Mouse (Mus musculus) embryonic facial prominence, embryonic 11.5 days (tissue): Measurements from ENCODE around the gene Mmp2. TPM values are rescaled to one million over a fixed set of nuclear protein-coding genes. Genes with fewer than 3 reads are reported as not detected.

Source experiments
- ATAC-seq: fragments of 200-750 bp; cut with Nextera tagmentation; replicated peaks from 2 replicates; pipeline ENCODE4 v1.8.0; 2017; ENCODE audit warnings: low read depth; ENCODE audit not compliant: insufficient number of reproducible peaks, low FRiP score, low TSS enrichment
- DNase-seq: peaks from one replicate; pipeline ENCODE4 v3.0.0-alpha.2; 2015; ENCODE audit warnings: low spot score
- H3K27ac ChIP-seq: fragments of 300-500 bp; sonication (generic); replicated peaks from 2 replicates; pipeline ENCODE4 v1.5.1; 2014; ENCODE audit warnings: mild to moderate bottlenecking, low read depth, low read length, control low read depth
- H3K27me3 ChIP-seq: fragments of 300-500 bp; sonication (generic); 2 replicates; pipeline ENCODE4 v1.6.1; 2014; ENCODE audit warnings: mild to moderate bottlenecking, low read length, moderate library complexity, mixed read lengths; ENCODE audit not compliant: control insufficient read depth, insufficient read depth
- H3K36me3 ChIP-seq: fragments of 300-500 bp; sonication (generic); replicated peaks from 2 replicates; pipeline ENCODE4 v1.6.1; 2014; ENCODE audit warnings: low read depth, mild to moderate bottlenecking, low read length, moderate library complexity, mixed read lengths; ENCODE audit not compliant: control insufficient read depth, insufficient read depth
- H3K4me1 ChIP-seq: fragments of 300-500 bp; sonication (generic); 2 replicates; pipeline ENCODE4 v1.6.1; 2014; ENCODE audit warnings: low read length, mixed read lengths; ENCODE audit not compliant: control insufficient read depth, insufficient read depth
- H3K4me2 ChIP-seq: fragments of 300-500 bp; sonication (generic); 2 replicates; pipeline ENCODE4 v1.6.1; 2014; ENCODE audit warnings: low read depth, mild to moderate bottlenecking, control low read depth, low read length, moderate library complexity
- H3K4me3 ChIP-seq: fragments of 300-500 bp; sonication (generic); 2 replicates; pipeline ENCODE4 v1.5.1; 2014; ENCODE audit warnings: low read depth, low read length, control low read depth
- H3K9ac ChIP-seq: fragments of 300-500 bp; sonication (generic); replicated peaks from 2 replicates; pipeline ENCODE4 v1.6.1; 2014; ENCODE audit warnings: mild to moderate bottlenecking, control low read depth, low read length
- H3K9me3 ChIP-seq: fragments of 300-500 bp; sonication (generic); replicated peaks from 2 replicates; pipeline ENCODE4 v1.6.1; 2016; ENCODE audit warnings: mild to moderate bottlenecking, low read length, inconsistent platforms, mixed read lengths; ENCODE audit not compliant: control insufficient read depth
- WGBS: fragments of 180-500 bp; shearing (Covaris S2); extraction: QIAGEN DNeasy Blood & Tissue Kit; methylation state at CpG from one replicate; pipeline ENCODE4 v1.1.7; 2014; 5-methylcytosine and 5-hydroxymethylcytosine counted together
- polyA plus RNA-seq: library from polyadenylated mRNA; unstranded; fragments of >200 nt; fragmentation: Nextera tagmentation; extraction: Ambion mirVana; gene quantifications from 2 replicates; pipeline ENCODE4 v1.2.1, GENCODE M21; 2014

Mmp2 gene
- polyA plus RNA-seq, 1 experiment from 2014 or later, result 177 TPM

DNA sequence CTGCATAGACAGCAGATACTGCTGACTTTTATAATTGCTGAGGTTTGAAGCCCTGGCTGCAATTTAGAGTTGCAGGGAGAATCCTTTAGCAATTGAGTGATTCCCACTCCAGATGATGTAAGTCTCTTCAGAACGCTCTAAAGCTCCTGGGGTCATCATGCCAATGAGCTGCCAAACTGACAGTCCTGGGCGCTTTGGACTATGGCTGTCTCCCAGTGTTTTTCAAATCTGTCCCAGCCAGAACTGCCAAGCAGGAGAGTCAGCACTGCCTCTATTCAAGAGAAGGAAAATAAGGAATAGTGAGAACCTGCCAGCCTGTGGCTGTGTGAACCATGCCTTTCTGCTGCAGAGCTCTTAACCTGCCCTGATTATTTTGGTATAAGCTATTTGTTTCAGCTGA, 75.9 kb downstream of the Mmp2 start:
- Histone ChIP-seq H3K4me3 (no peak overlapping the region), H3K27me3 (no peaks in the 10 kb centered on the region), H3K27ac (no peak overlapping the region), H3K4me1 (no peaks in the 10 kb centered on the region), H3K36me3 (no peaks in the 10 kb centered on the region), H3K4me2 (no peak overlapping the region), H3K9me3 (no peaks in the 10 kb centered on the region), H3K9ac (no peak overlapping the region)
- no peak for ATAC-seq
- DNase-seq, result no peak
- 73% methylated on average over 2 of the region's 2 CpGs for WGBS

Other genes with a start within 250 kb of the Mmp2 start
- gene Irx6, start 153.0 kb upstream of the Mmp2 start, polyA plus RNA-seq, result 0.72 and 0.84 TPM in 2 replicates
- gene Lpcat2, start 28.0 kb downstream of the Mmp2 start, polyA plus RNA-seq, result 4.7 and 4.8 TPM in 2 replicates
- 0.28 TPM in 1 of 2 replicates, not detected in the other for gene Capns2, start 74.1 kb downstream of the Mmp2 start, polyA plus RNA-seq
- 0.06 and 0.18 TPM in 2 replicates for gene Slc6a2, start 132.8 kb downstream of the Mmp2 start, polyA plus RNA-seq
- not detected in 2 replicates for gene Ces1a, start 220.9 kb downstream of the Mmp2 start, polyA plus RNA-seq